Mouse (Mus musculus): ENCODE measurements around the gene Plxnd1. TPM values are rescaled to one million over a fixed set of nuclear protein-coding genes. Genes with fewer than 3 reads are reported as not detected.

The Plxnd1 gene
- total and polyA plus RNA-seq, 3 experiments, result 27.7 to 73.8 (median 63.2) TPM

GRCm38 (mm10) chr6:115918615-115919014 is 76.2 kb downstream of the Plxnd1 start:
- no peak for DNase-seq (ENCODE audit: extremely low read depth)
- H3K4me1 ChIP-seq (ENCODE audit: control insufficient read depth in 1 of 2, insufficient read depth in 2 of 2), result peaks cover 4 to 20% of the 10 kb centered on the region in 2 experiments; a peak in 2 of 4 replicates
- H3K4me2 ChIP-seq (ENCODE audit: insufficient read depth, low read depth, poor library complexity, severe bottlenecking), result no peak overlapping the region
- no peak for TF ChIP-seq JUND (conservative IDR thresholded peaks at IDR 0.05; ENCODE audit: low read depth, low read length)
- TF ChIP-seq ZNF384 (IDR thresholded peaks at IDR 0.05; ENCODE audit: low read depth, low read length), result no peak
- TF ChIP-seq EP300 (IDR thresholded peaks at IDR 0.05; ENCODE audit: low read length), result no peak
- TF ChIP-seq TBP (conservative IDR thresholded peaks at IDR 0.05; ENCODE audit: low read depth, low read length), result no peak
- no peak for TF ChIP-seq ZMIZ1 (IDR thresholded peaks at IDR 0.05; ENCODE audit: low read depth, low read length)
- TF ChIP-seq JUN (IDR thresholded peaks at IDR 0.05; ENCODE audit: insufficient read depth, low read depth, low read length), result no peak
- no peak for TF ChIP-seq CTCF (conservative IDR thresholded peaks at IDR 0.05 in 1 of 2, IDR thresholded peaks at IDR 0.05 in 1 of 2; ENCODE audit: low read depth in 2 of 2, low read length in 2 of 2)
- TF ChIP-seq POLR2A (IDR thresholded peaks at IDR 0.05; ENCODE audit: low read depth, low read length), result no peak
- no peak for TF ChIP-seq MEF2A (IDR thresholded peaks at IDR 0.05; ENCODE audit: borderline replicate concordance, low read depth, low read length)
- TF ChIP-seq PAX5 (IDR thresholded peaks at IDR 0.05; ENCODE audit: low read length), result no peak
- TF ChIP-seq TCF12 (IDR thresholded peaks at IDR 0.05; ENCODE audit: low read depth, low read length), result no peak
- no peak for TF ChIP-seq ETS1 (conservative IDR thresholded peaks at IDR 0.05; ENCODE audit: low read depth, low read length)
- TF ChIP-seq CHD1 (IDR thresholded peaks at IDR 0.05; ENCODE audit: low read depth, low read length), result no peak
- TF ChIP-seq HCFC1 (IDR thresholded peaks at IDR 0.05; ENCODE audit: low read depth, low read length), result no peak
- TF ChIP-seq SMC3 (IDR thresholded peaks at IDR 0.05; ENCODE audit: low read depth, low read length), result no peak
- no peak for TF ChIP-seq NELFE (IDR thresholded peaks at IDR 0.05; ENCODE audit: low read depth, low read length)
- no peak for TF ChIP-seq USF2 (conservative IDR thresholded peaks at IDR 0.05; ENCODE audit: low read depth, low read length)
- H3K9me3 ChIP-seq (replicated peaks; ENCODE audit: low read length), result no peaks in the 10 kb centered on the region
- H3K79me2 ChIP-seq (replicated peaks; ENCODE audit: control insufficient read depth, extremely low read depth, insufficient read depth, poor library complexity, severe bottlenecking), result no peaks in the 10 kb centered on the region
- no peak overlapping the region for H3K27ac ChIP-seq (ENCODE audit: insufficient read depth, low read depth)
- H3K27me3 ChIP-seq (replicated peaks), result no peaks in the 10 kb centered on the region
- in situ Hi-C loops (cut with MboI; ENCODE audit: low pct_ligation_motif_present, low pct_unique_long_range_greater_than_20kb, low sequenced_read_pairs) (no loop called here), dilution Hi-C loops (cut with MboI; ENCODE audit: extremely low pct_ligation_motif_present, extremely low pct_unique_long_range_greater_than_20kb, low sequenced_read_pairs) (no loop called here)
- H3K9ac ChIP-seq (ENCODE audit: insufficient read depth, low read depth), result no peak overlapping the region
- H3K36me3 ChIP-seq (replicated peaks in 1 of 2; ENCODE audit: control insufficient read depth in 1 of 2, insufficient read depth in 1 of 2, low read length in 1 of 2), result peaks cover 0 to 29% of the 10 kb centered on the region in 2 experiments
- H3K4me3 ChIP-seq (replicated peaks in 1 of 3; ENCODE audit: low read depth in 2 of 3, low read length in 2 of 3, poor library complexity in 1 of 3), result no peak overlapping the region

DNA sequence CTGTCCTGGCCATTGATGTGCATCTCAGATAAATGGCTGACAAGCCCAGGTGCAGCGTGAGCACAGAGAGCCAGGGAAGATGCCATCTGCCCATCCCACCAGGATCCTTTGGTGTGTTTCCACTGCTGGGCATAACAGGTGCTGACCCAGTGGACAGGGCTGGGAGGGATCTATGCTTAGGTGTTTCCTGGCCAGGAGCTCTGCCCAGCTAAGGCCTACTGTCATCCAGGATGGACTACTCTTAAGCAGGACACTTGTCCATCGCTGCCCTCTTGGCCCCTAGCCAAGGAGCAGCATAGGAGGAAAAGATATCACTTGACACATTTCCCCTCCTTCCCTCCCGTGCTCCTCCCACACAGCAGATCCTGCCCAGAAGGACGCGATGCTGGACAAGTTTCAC is 78.2 kb downstream of the Plxnd1 start:
- in situ Hi-C loops (cut with MboI; ENCODE audit: low pct_ligation_motif_present, low pct_unique_long_range_greater_than_20kb, low sequenced_read_pairs), result no loop called here
- H3K4me3 ChIP-seq (replicated peaks in 1 of 3; ENCODE audit: low read depth in 2 of 3, low read length in 2 of 3, poor library complexity in 1 of 3), result no peak overlapping the region
- no peak overlapping the region for H3K4me2 ChIP-seq (ENCODE audit: insufficient read depth, low read depth, poor library complexity, severe bottlenecking)
- no peak overlapping the region for H3K9ac ChIP-seq (ENCODE audit: insufficient read depth, low read depth)
- peaks cover 0 to 27% of the 10 kb centered on the region in 2 experiments for H3K36me3 ChIP-seq (replicated peaks in 1 of 2; ENCODE audit: control insufficient read depth in 1 of 2, insufficient read depth in 1 of 2, low read length in 1 of 2)
- peaks cover 12 to 34% of the 10 kb centered on the region in 2 experiments for H3K4me1 ChIP-seq (ENCODE audit: control insufficient read depth in 1 of 2, insufficient read depth in 2 of 2)
- TF ChIP-seq HCFC1 (IDR thresholded peaks at IDR 0.05; ENCODE audit: low read depth, low read length) (no peak), UBTF (IDR thresholded peaks at IDR 0.05; ENCODE audit: low read depth, low read length) (no peak), POLR2AphosphoS2 (IDR thresholded peaks at IDR 0.05; ENCODE audit: low read depth, low read length) (no peak), ZKSCAN1 (IDR thresholded peaks at IDR 0.05; ENCODE audit: borderline replicate concordance, low read depth, low read length) (no peak), BHLHE40 (IDR thresholded peaks at IDR 0.05; ENCODE audit: low read depth, low read length) (no peak), ZC3H11A (IDR thresholded peaks at IDR 0.05; ENCODE audit: low read depth, low read length) (no peak), JUN (IDR thresholded peaks at IDR 0.05; ENCODE audit: insufficient read depth, low read depth, low read length) (no peak), NRF1 (IDR thresholded peaks at IDR 0.05; ENCODE audit: low read depth, low read length) (no peak), E2F4 (IDR thresholded peaks at IDR 0.05; ENCODE audit: insufficient replicate concordance, low read depth, low read length) (no peak), GABPA (IDR thresholded peaks at IDR 0.05; ENCODE audit: insufficient replicate concordance, low read depth, low read length) (no peak), EP300 (IDR thresholded peaks at IDR 0.05; ENCODE audit: low read length) (no peak), MAX (IDR thresholded peaks at IDR 0.05; ENCODE audit: low read length) (no peak), MEF2A (IDR thresholded peaks at IDR 0.05; ENCODE audit: borderline replicate concordance, low read depth, low read length) (no peak), RCOR1 (conservative IDR thresholded peaks at IDR 0.05; ENCODE audit: low read depth, low read length) (no peak), IRF4 (IDR thresholded peaks at IDR 0.05; ENCODE audit: low read depth, low read length) (no peak), CHD2 (IDR thresholded peaks at IDR 0.05; ENCODE audit: low read length) (no peak), USF1 (IDR thresholded peaks at IDR 0.05; ENCODE audit: low read depth, low read length) (no peak)
- H3K79me2 ChIP-seq (replicated peaks; ENCODE audit: control insufficient read depth, extremely low read depth, insufficient read depth, poor library complexity, severe bottlenecking), result no peaks in the 10 kb centered on the region
- H3K9me3 ChIP-seq (replicated peaks; ENCODE audit: low read length), result no peaks in the 10 kb centered on the region
- no peak for DNase-seq (ENCODE audit: extremely low read depth)
- no peaks in the 10 kb centered on the region for H3K27me3 ChIP-seq (replicated peaks)
- dilution Hi-C loops (cut with MboI; ENCODE audit: extremely low pct_ligation_motif_present, extremely low pct_unique_long_range_greater_than_20kb, low sequenced_read_pairs), result no loop called here
- no peak overlapping the region for H3K27ac ChIP-seq (ENCODE audit: insufficient read depth, low read depth)

Data from CH12.LX (cell line).